Mouse (Mus musculus) forebrain, embryonic 13.5 days (tissue): Measurements from ENCODE around the gene Dpp8. TPM values are rescaled to one million over a fixed set of nuclear protein-coding genes. Genes with fewer than 3 reads are reported as not detected.

Experiments used
- ATAC-seq: fragments of 200-750 bp; cut with Nextera tagmentation; 2 replicates; pipeline ENCODE4 v1.8.0; 2017
- H3K27ac ChIP-seq: fragments of 300-500 bp; sonication (generic); 2 replicates; pipeline ENCODE4 v1.5.1; 2015; ENCODE audit warnings: inconsistent platforms, mild to moderate bottlenecking, moderate library complexity
- H3K27me3 ChIP-seq: fragments of 300-500 bp; sonication (generic); 2 replicates; pipeline ENCODE4 v1.6.1; 2015; ENCODE audit warnings: mild to moderate bottlenecking, inconsistent platforms
- H3K36me3 ChIP-seq: fragments of 300-500 bp; sonication (generic); 2 replicates; pipeline ENCODE4 v1.6.1; 2015; ENCODE audit warnings: mild to moderate bottlenecking, inconsistent platforms; ENCODE audit not compliant: poor library complexity, severe bottlenecking
- H3K4me1 ChIP-seq: fragments of 300-500 bp; sonication (generic); 2 replicates; pipeline ENCODE4 v1.6.1; 2015; ENCODE audit warnings: inconsistent platforms
- H3K4me2 ChIP-seq: fragments of 300-500 bp; sonication (generic); 2 replicates; pipeline ENCODE4 v1.6.1; 2015; ENCODE audit warnings: inconsistent platforms, mild to moderate bottlenecking, moderate library complexity
- H3K4me3 ChIP-seq: fragments of 300-500 bp; sonication (generic); 2 replicates; pipeline ENCODE4 v1.5.1; 2015; ENCODE audit warnings: mild to moderate bottlenecking, inconsistent platforms
- H3K9ac ChIP-seq: fragments of 300-500 bp; sonication (generic); 2 replicates; pipeline ENCODE4 v1.6.1; 2015; ENCODE audit warnings: mild to moderate bottlenecking, inconsistent platforms
- H3K9me3 ChIP-seq: fragments of 300-500 bp; sonication (generic); replicated peaks from 2 replicates; pipeline ENCODE4 v1.6.1; 2016; ENCODE audit warnings: inconsistent platforms
- WGBS: fragments of 180-500 bp; shearing (Covaris S2); methylation state at CpG from one replicate; pipeline ENCODE4 v1.1.7; 2015; 5-methylcytosine and 5-hydroxymethylcytosine counted together
- polyA plus RNA-seq: library from polyadenylated mRNA; unstranded; fragments of >200 nt; fragmentation: Nextera tagmentation; extraction: Ambion mirVana; gene quantifications from 2 replicates; pipeline ENCODE4 v1.2.1, GENCODE M21; 2015

Gene Dpp8
- polyA plus RNA-seq, 1 experiment from 2014 or later, result 34.9 TPM

GRCm38 (mm10) chr9:65016241-65016977, 15.8 kb upstream of the Dpp8 start:
- WGBS, result 75% methylated on average over 4 of the region's 4 CpGs
- Histone ChIP-seq H3K4me2 (no peak overlapping the region), H3K9me3 (no peaks in the 10 kb centered on the region), H3K36me3 (no peaks in the 10 kb centered on the region), H3K4me1 (peaks cover 57% of the 10 kb centered on the region), H3K9ac (0 out of 2 replicates have a peak overlapping the region, but pooled peaks have one; percentile 36), H3K27me3 (no peaks in the 10 kb centered on the region), H3K4me3 (no peak overlapping the region), H3K27ac (peak overlapping the region; percentile 31; the same call in 1 of the 2 replicates)
- no peak for ATAC-seq

DNA sequence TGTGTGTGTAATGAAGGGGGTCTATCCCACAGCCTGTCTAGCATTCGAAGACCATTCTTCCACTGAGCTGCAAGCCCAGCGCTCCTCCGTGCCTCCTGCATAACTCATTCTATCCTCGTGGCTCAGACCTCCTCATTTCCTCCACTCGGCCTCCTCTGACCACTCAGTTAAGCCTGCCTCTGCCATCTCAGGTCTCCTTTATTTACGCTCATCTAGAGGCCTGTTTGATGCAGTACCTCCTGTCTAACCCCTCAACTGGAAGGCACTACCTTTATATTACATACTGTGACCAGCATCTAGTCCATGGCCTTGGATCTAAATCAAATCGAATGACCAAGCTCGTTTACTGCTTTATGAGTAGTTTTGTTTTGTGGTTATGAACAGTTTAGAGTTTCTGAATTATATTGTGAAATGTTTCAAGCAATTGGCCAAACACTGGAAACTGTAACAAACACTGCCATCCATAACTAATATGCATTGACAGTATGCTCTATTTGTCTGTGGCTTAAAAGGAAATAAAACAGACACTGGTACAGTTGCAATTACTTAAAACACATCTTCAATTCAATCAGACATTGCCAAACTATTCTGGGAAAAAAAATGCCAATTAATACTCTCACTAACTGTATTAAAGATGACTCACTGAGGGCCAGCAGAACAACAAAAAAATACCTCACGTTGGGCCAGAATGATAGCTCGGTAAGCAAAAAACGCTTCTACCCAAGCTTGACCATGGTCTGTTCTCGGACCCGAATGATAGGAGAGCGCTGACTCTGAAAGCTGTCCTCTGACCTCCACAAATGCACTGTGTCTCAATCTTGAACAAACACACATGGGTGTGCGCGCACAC, 15.0 kb upstream of the Dpp8 start:
- H3K4me2 ChIP-seq, result no peak overlapping the region

GRCm38 (mm10) chr9:65017896-65018295, 14.3 kb upstream of the Dpp8 start:
- Histone ChIP-seq H3K27ac (no peak overlapping the region), H3K4me2 (no peak overlapping the region), H3K9ac (no peak overlapping the region), H3K36me3 (no peaks in the 10 kb centered on the region), H3K4me1 (peaks cover 64% of the 10 kb centered on the region), H3K9me3 (no peaks in the 10 kb centered on the region), H3K4me3 (no peak overlapping the region), H3K27me3 (no peaks in the 10 kb centered on the region)
- 90% methylated on average over 4 of the region's 4 CpGs for WGBS
- no peak for ATAC-seq

More for the DNA sequence above, 15.0 kb upstream of the Dpp8 start:
- ATAC-seq, result no peak
- peaks cover 62% of the 10 kb centered on the region for H3K4me1 ChIP-seq
- no peaks in the 10 kb centered on the region for H3K9me3 ChIP-seq
- WGBS, result 77% methylated on average over 16 of the region's 16 CpGs
- no peaks in the 10 kb centered on the region for H3K36me3 ChIP-seq
- no peaks in the 10 kb centered on the region for H3K27me3 ChIP-seq
- H3K9ac ChIP-seq, result 0 out of 2 replicates have a peak overlapping the region, but pooled peaks have one; percentile 36
- H3K27ac ChIP-seq, result peak overlapping the region; percentile 15; the same call in 1 of the 2 replicates
- H3K4me3 ChIP-seq, result no peak overlapping the region

DNA sequence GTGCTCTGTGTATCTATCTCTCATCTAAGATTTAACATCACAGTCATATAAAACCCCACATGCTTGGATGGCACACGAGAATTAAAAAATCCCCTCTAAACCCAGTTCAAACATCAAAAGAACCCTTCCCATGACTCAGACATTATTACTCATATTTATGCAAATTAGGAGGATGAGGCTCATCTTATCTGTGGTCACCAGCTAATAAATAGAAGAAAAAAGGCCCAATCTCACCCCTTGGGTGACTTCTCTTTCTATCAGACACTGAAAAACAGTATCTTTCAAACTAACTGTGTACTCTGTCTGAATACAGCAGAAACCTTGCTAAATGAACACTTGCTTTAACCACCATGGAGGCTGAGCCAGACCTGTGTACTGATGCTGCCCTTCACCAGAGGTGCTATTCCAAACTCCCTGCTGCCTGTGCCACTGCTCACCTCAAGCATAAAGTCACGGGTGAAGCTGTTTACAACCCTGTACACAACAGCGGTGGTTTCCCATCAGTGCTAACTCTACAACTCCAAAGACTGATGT, 13.6 kb upstream of the Dpp8 start:
- H3K27me3 ChIP-seq, result no peaks in the 10 kb centered on the region
- H3K9ac ChIP-seq, result no peak overlapping the region
- peak overlapping the region; percentile 84 for H3K4me2 ChIP-seq
- H3K27ac ChIP-seq, result no peak overlapping the region
- H3K9me3 ChIP-seq, result no peaks in the 10 kb centered on the region
- no peak overlapping the region for H3K4me3 ChIP-seq
- no peak for ATAC-seq
- peaks cover 64% of the 10 kb centered on the region for H3K4me1 ChIP-seq
- no peaks in the 10 kb centered on the region for H3K36me3 ChIP-seq
- WGBS, result 76% methylated on average over 3 of the region's 3 CpGs

GRCm38 (mm10) chr9:65019146-65019545, 13.1 kb upstream of the Dpp8 start:
- Histone ChIP-seq H3K4me2 (peak overlapping the region; percentile 84), H3K36me3 (no peaks in the 10 kb centered on the region), H3K27me3 (no peaks in the 10 kb centered on the region), H3K9me3 (no peaks in the 10 kb centered on the region), H3K4me1 (peaks cover 64% of the 10 kb centered on the region), H3K4me3 (peak overlapping the region; percentile 93; the same call in 1 of the 2 replicates), H3K27ac (no peak overlapping the region), H3K9ac (0 out of 2 replicates have a peak overlapping the region, but pooled peaks have one; percentile 98)
- ATAC-seq, result no peak
- WGBS, result 55% methylated on average over 3 of the region's 3 CpGs

- ATAC-seq, result no peak
- H3K27ac ChIP-seq, result no peak overlapping the region
- H3K4me2 ChIP-seq, result peak overlapping the region; percentile 84
- peaks cover 63% of the 10 kb centered on the region for H3K4me1 ChIP-seq
- no peaks in the 10 kb centered on the region for H3K36me3 ChIP-seq
- H3K9me3 ChIP-seq, result no peaks in the 10 kb centered on the region
- 69% methylated on average over 4 of the region's 4 CpGs for WGBS
- H3K4me3 ChIP-seq, result peak overlapping the region; percentile 93
- H3K9ac ChIP-seq, result peak overlapping the region; percentile 98; the same call in 1 of the 2 replicates
- H3K27me3 ChIP-seq, result 0 out of 2 replicates have a peak, but pooled peaks cover 4% of the 10 kb centered on the region
Measured at GRCm38 (mm10) chr9:65020128-65020527, 12.1 kb upstream of the Dpp8 start.

GRCm38 (mm10) chr9:65020991-65021886, 11.0 kb upstream of the Dpp8 start, which contains the start of gene Hacd3:
Hacd3 (minus strand) TSS chr9:65021693.
- Histone ChIP-seq H3K9ac (peak within 1 kb of the TSS; percentile 98), H3K9me3 (no peaks in the 10 kb centered on the region), H3K4me3 (peak within 1 kb of the TSS; percentile 93), H3K4me2 (peak within 1 kb of the TSS; percentile 84), H3K36me3 (no peaks in the 10 kb centered on the region), H3K4me1 (peaks cover 52% of the 10 kb centered on the region), H3K27ac (peak within 1 kb of the TSS; percentile 89), H3K27me3 (0 out of 2 replicates have a peak, but pooled peaks cover 4% of the 10 kb centered on the region)
- peak; percentile 96 for ATAC-seq
- WGBS, result under 1% methylated on average over 65 of the region's 81 CpGs

GRCm38 (mm10) chr9:65021887-65022579, 10.2 kb upstream of the Dpp8 start:
- 17% methylated on average over 9 of the region's 9 CpGs for WGBS
- peaks cover 44% of the 10 kb centered on the region for H3K4me1 ChIP-seq
- H3K9ac ChIP-seq, result peak overlapping the region; percentile 98
- H3K27ac ChIP-seq, result peak overlapping the region; percentile 89
- H3K36me3 ChIP-seq, result no peaks in the 10 kb centered on the region
- ATAC-seq, result no peak
- peak overlapping the region; percentile 84 for H3K4me2 ChIP-seq
- H3K27me3 ChIP-seq, result 0 out of 2 replicates have a peak, but pooled peaks cover 4% of the 10 kb centered on the region
- H3K4me3 ChIP-seq, result peak overlapping the region; percentile 93
- H3K9me3 ChIP-seq, result no peaks in the 10 kb centered on the region

GRCm38 (mm10) chr9:65022580-65023135, 9.6 kb upstream of the Dpp8 start:
- 65% methylated on average over 4 of the region's 4 CpGs for WGBS
- ATAC-seq, result no peak
- Histone ChIP-seq H3K9me3 (no peaks in the 10 kb centered on the region), H3K36me3 (no peaks in the 10 kb centered on the region), H3K4me1 (peaks cover 38% of the 10 kb centered on the region), H3K27ac (no peak overlapping the region), H3K4me2 (no peak overlapping the region), H3K9ac (no peak overlapping the region), H3K27me3 (0 out of 2 replicates have a peak, but pooled peaks cover 4% of the 10 kb centered on the region), H3K4me3 (no peak overlapping the region)

DNA sequence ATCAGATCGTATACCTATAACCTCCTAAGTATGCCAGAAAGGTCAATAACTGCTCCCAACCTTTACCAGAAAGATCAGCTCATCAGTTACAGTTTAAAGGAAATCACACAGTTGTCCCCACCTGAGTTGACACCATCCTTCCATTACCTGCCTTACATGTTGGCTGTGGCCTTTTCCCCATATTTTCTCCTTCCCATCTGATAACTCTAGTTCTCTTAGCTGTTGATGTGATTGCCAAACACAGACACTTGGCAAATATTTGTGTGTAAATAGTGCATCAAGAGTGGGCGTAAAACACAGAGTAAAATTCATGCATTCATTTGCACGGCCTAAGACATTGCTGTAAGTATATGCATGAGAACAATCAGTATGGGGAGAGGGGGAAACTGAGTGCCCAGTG, 8.8 kb upstream of the Dpp8 start:
- Histone ChIP-seq H3K9me3 (no peaks in the 10 kb centered on the region), H3K36me3 (no peaks in the 10 kb centered on the region), H3K4me2 (no peak overlapping the region), H3K27me3 (0 out of 2 replicates have a peak, but pooled peaks cover 4% of the 10 kb centered on the region), H3K27ac (no peak overlapping the region), H3K4me1 (peaks cover 30% of the 10 kb centered on the region), H3K9ac (no peak overlapping the region), H3K4me3 (no peak overlapping the region)
- no peak for ATAC-seq
- WGBS, result 93% methylated on average over 3 of the region's 3 CpGs
